Comparison of ENCODE assay signal across 18 mouse cellular contexts in the genomic region with DNA sequence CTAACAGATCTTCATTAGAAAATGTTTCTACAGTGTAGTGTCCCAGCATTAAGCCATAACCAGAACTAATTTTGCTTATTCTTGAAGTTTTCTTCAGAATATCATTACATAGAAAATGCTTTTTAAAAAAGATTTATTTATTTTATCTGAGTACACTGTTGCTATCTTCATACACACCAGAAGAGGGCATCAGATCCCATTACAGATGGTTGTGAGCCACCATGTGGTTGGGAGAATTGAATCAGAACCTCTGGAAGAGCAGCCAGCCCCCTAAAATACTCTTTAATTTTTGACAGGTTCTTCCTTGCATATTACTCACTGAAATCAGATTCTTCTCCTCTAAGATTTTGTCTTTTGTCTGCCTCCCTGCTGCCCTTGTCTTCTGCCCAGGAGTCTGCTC.
"Had no signal": no experiment of that assay in that cellular context is flagged by ENCODE, and none has a peak within 500 bp of the region (broad histone marks: within the 10 kb centered on the region; RNA-seq: fewer than 3 reads in every experiment).

No protein-coding gene starts in this region.

- H3K4me2 ChIP-seq: kidney, embryonic 15.5 days; limb, embryonic 12.5 days; limb, embryonic 15.5 days; liver, embryonic 12.5 days; liver, embryonic 15.5 days; midbrain, embryonic 12.5 days; midbrain, embryonic 15.5 days had no signal

- H3K4me3 ChIP-seq: kidney, embryonic 15.5 days; limb, embryonic 12.5 days; limb, embryonic 15.5 days; liver, embryonic 12.5 days; liver, embryonic 15.5 days; midbrain, embryonic 12.5 days; midbrain, embryonic 15.5 days had no signal

- H3K9me3 ChIP-seq: kidney, embryonic 15.5 days; limb, embryonic 12.5 days; limb, embryonic 15.5 days; liver, embryonic 12.5 days; liver, embryonic 15.5 days; midbrain, embryonic 12.5 days; midbrain, embryonic 15.5 days had no signal

- DNase-seq: kidney, adult 18-20 months; kidney, postnatal 10 days; kidney, postnatal 36 days; left cerebral cortex, postnatal 4 days; lung, adult 2 months; lung, postnatal 14 days; thymus, adult 2 months; thymus, postnatal 14 days; thymus, postnatal 4 days had no signal

- H3K4me1 ChIP-seq: kidney, embryonic 15.5 days; limb, embryonic 12.5 days; limb, embryonic 15.5 days; liver, embryonic 12.5 days; liver, embryonic 15.5 days; midbrain, embryonic 12.5 days; midbrain, embryonic 15.5 days had no signal

- H3K27me3 ChIP-seq: kidney, embryonic 15.5 days; limb, embryonic 12.5 days; limb, embryonic 15.5 days; liver, embryonic 12.5 days; liver, embryonic 15.5 days; midbrain, embryonic 12.5 days; midbrain, embryonic 15.5 days had no signal

- H3K27ac ChIP-seq: kidney, embryonic 15.5 days; limb, embryonic 12.5 days; limb, embryonic 15.5 days; liver, embryonic 12.5 days; liver, embryonic 15.5 days; macrophage; midbrain, embryonic 12.5 days; midbrain, embryonic 15.5 days had no signal

- H3K36me3 ChIP-seq: kidney, embryonic 15.5 days; limb, embryonic 12.5 days; limb, embryonic 15.5 days; liver, embryonic 12.5 days; liver, embryonic 15.5 days; midbrain, embryonic 12.5 days; midbrain, embryonic 15.5 days had no signal

- H3K9ac ChIP-seq: kidney, embryonic 15.5 days; limb, embryonic 12.5 days; limb, embryonic 15.5 days; liver, embryonic 12.5 days; liver, embryonic 15.5 days; midbrain, embryonic 12.5 days; midbrain, embryonic 15.5 days had no signal

- ATAC-seq: intestine, embryonic 16.5 days; liver, embryonic 12.5 days; midbrain, embryonic 15.5 days had no signal
